Mouse (Mus musculus) heart, postnatal 0 days (tissue): ENCODE data around the gene Apobec2.

ENCODE experiments used
- CTCF ChIP-seq: IDR thresholded peaks from 2 replicates; pipeline ENCODE4 v1.5.1; 2016; ENCODE audit warnings: antibody characterized with exemption, control low read depth, low read depth
- EP300 ChIP-seq: IDR thresholded peaks from 2 replicates; pipeline ENCODE4 v1.6.1; 2016; ENCODE audit warnings: antibody characterized with exemption, low read depth

DNA sequence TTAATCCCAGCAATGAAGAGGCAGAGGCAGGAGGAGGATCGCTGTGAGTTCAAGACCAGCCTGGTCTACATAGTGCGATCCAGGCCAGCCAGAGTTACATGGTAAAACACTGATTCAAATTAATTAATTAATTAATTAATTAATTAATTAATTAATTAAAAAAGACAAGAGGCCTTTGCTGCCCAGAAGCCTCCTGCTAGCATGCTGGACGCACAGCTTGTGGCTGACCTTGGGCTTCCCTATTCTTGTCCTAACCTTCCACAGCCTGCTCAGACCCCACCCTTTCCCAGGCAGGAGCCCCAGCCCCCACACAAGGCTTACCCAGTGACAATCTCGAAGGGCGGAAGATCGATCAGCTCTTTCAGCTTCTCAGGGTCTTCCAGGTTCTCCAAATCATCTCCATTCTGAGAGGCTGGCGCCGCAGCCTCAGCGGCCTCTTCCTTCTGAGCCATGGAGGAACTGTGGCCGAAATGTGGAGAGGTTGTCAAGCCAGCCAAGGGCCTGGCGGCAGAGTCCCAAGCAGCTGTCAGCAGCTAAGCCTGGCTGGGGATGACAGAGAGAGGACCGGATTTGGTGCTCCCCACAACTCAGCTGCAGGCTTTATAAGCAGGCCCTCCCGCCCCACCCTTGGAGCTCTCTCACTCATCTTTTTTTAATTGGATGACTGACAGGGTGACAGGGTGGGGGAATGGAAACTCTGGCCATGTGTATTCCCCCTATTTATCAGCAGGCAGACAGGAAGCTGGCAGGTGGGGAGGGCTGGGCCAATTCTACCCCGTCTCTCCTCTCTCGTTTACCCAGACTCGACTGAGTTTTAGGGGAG lies at the start of gene Apobec2:
- TF ChIP-seq EP300, result peak; percentile 81
- no peak for TF ChIP-seq CTCF
